Mouse (Mus musculus) gastrocnemius, adult 8-10 months (tissue): ENCODE measurements around the gene Ccl6. TPM values are rescaled to one million over a fixed set of nuclear protein-coding genes. Genes with fewer than 3 reads are reported as not detected.
A peak's percentile ranks its signal among the peaks of the same experiment; 100 is the strongest.

ENCODE experiments used
- DNase-seq, 2 experiments: peaks; one replicate each; pipeline ENCODE4 v3.0.0; 2022; ENCODE audit warnings: low spot score in 2 of 2
- total RNA-seq, 4 experiments: library from RNA; stranded (reverse); gene quantifications; 2 replicates each; pipeline ENCODE4 v1.2.4; 2022

The Ccl6 gene
- total RNA-seq, 4 experiments from 2014 or later = 0.73 to 4.7 (median 2.2) TPM

GRCm38 (mm10) chr11:83597796-83598195, 4.9 kb upstream of the Ccl6 start:
- DNase-seq = no peak

- no peak for DNase-seq
Measured at GRCm38 (mm10) chr11:83595669-83596455, 3.0 kb upstream of the Ccl6 start.

GRCm38 (mm10) chr11:83593453-83593852, 566 bp upstream of the Ccl6 start:
- DNase-seq = no peak

- no peak for DNase-seq
Measured at GRCm38 (mm10) chr11:83584232-83584631, 8.7 kb downstream of the Ccl6 start.

- no peak for DNase-seq
Measured at GRCm38 (mm10) chr11:83583450-83583754, 9.5 kb downstream of the Ccl6 start.

- DNase-seq = no peak
Measured at GRCm38 (mm10) chr11:83582626-83583449, 10.0 kb downstream of the Ccl6 start.

- DNase-seq = no peak
Measured at GRCm38 (mm10) chr11:83581626-83582610, 11.0 kb downstream of the Ccl6 start.

GRCm38 (mm10) chr11:83580699-83581232, 12.1 kb downstream of the Ccl6 start:
- no peak for DNase-seq

GRCm38 (mm10) chr11:83578999-83579398, 13.9 kb downstream of the Ccl6 start:
- no peak for DNase-seq

GRCm38 (mm10) chr11:83578186-83578760, 14.6 kb downstream of the Ccl6 start, which contains the start of gene Ccl9:
Ccl9 (minus strand) TSS chr11:83578636.
- DNase-seq = no peak

GRCm38 (mm10) chr11:83576927-83577555, 15.8 kb downstream of the Ccl6 start:
- no peak for DNase-seq

GRCm38 (mm10) chr11:83572834-83573233, 20.1 kb downstream of the Ccl6 start:
- no peak for DNase-seq

GRCm38 (mm10) chr11:83572223-83572622, 20.7 kb downstream of the Ccl6 start:
- no peak for DNase-seq

- DNase-seq = no peak
Measured at GRCm38 (mm10) chr11:83570189-83570588, 22.7 kb downstream of the Ccl6 start.

GRCm38 (mm10) chr11:83569249-83569648, 23.6 kb downstream of the Ccl6 start:
- DNase-seq = no peak

GRCm38 (mm10) chr11:83568786-83569185, 24.1 kb downstream of the Ccl6 start:
- no peak for DNase-seq

- DNase-seq = no peak
Measured at GRCm38 (mm10) chr11:83568061-83568460, 24.8 kb downstream of the Ccl6 start.

- no peak for DNase-seq
Measured at GRCm38 (mm10) chr11:83567311-83567710, 25.6 kb downstream of the Ccl6 start.

- no peak for DNase-seq
Measured at GRCm38 (mm10) chr11:83566617-83567016, 26.3 kb downstream of the Ccl6 start.

GRCm38 (mm10) chr11:83563754-83564153, 29.1 kb downstream of the Ccl6 start:
- DNase-seq = peak in 1 of 2 experiments; percentile 14
